Mouse (Mus musculus) myocyte (in vitro differentiated cells): ENCODE data around the gene Ptbp3. TPM values are rescaled to one million over a fixed set of nuclear protein-coding genes. Genes with fewer than 3 reads are reported as not detected.
"Not testable (repeated sequence)": the region's sequence is repeated elsewhere in the genome, so short reads cannot be mapped to it uniquely, and the experiment has no call there.

ENCODE experiments used
- H3K27me3 ChIP-seq: one replicate; pipeline ENCODE4 v1.6.1; 2011; ENCODE audit not compliant: control insufficient read depth, insufficient read depth, insufficient read length
- H3K36me3 ChIP-seq: one replicate; pipeline ENCODE4 v1.6.1; 2011; ENCODE audit not compliant: control insufficient read depth, insufficient read depth
- H3K4me2 ChIP-seq: one replicate; pipeline ENCODE4 v1.6.1; 2011; ENCODE audit warnings: low read depth, control low read depth
- H3K4me3 ChIP-seq: one replicate; pipeline ENCODE4 v1.5.1; 2011; ENCODE audit warnings: mild to moderate bottlenecking, control low read depth, moderate library complexity
- H3K79me2 ChIP-seq: one replicate; pipeline ENCODE4 v1.6.1; 2011; ENCODE audit not compliant: control insufficient read depth, insufficient read depth
- H3ac ChIP-seq: one replicate; pipeline ENCODE4 v1.6.1; 2011; ENCODE audit not compliant: control insufficient read depth, insufficient read length
- CEBPB ChIP-seq: IDR thresholded peaks from 2 replicates; pipeline ENCODE4 v1.6.1; 2011; ENCODE audit warnings: mild to moderate bottlenecking, moderate library complexity; ENCODE audit not compliant: poor library complexity, insufficient read depth, severe bottlenecking
- E2F4 ChIP-seq: IDR thresholded peaks from one replicate; pipeline ENCODE4 v1.6.1; 2011; ENCODE audit warnings: mild to moderate bottlenecking, control low read depth, moderate library complexity; ENCODE audit not compliant: insufficient read depth
- MAX ChIP-seq: IDR thresholded peaks from one replicate; pipeline ENCODE4 v1.6.1; 2011; ENCODE audit warnings: low read depth, mild to moderate bottlenecking, control low read depth
- MYOD1 ChIP-seq, 3 experiments: IDR thresholded peaks; one replicate each; pipeline ENCODE4 v1.6.1; 2011; ENCODE audit warnings: control low read depth in 2 of 3, low read depth in 2 of 3, mild to moderate bottlenecking in 2 of 3, moderate library complexity in 1 of 3; ENCODE audit not compliant: insufficient read length in 2 of 3, control insufficient read depth in 1 of 3
- MYOG ChIP-seq, 3 experiments: IDR thresholded peaks; one replicate each; pipeline ENCODE4 v1.6.1; 2011; ENCODE audit warnings: control low read depth in 2 of 3, low read depth in 2 of 3, mild to moderate bottlenecking in 2 of 3; ENCODE audit not compliant: insufficient read length in 2 of 3, control insufficient read depth in 1 of 3, insufficient read depth in 1 of 3
- POLR2A ChIP-seq: IDR thresholded peaks from one replicate; pipeline ENCODE4 v1.6.1; 2011; ENCODE audit warnings: low read depth, mild to moderate bottlenecking, control low read depth, moderate library complexity; ENCODE audit not compliant: insufficient read length
- POLR2AphosphoS2 ChIP-seq: IDR thresholded peaks from one replicate; pipeline ENCODE4 v1.6.1; 2011; ENCODE audit warnings: low read depth, control low read depth; ENCODE audit not compliant: insufficient read length
- REST ChIP-seq: IDR thresholded peaks from one replicate; pipeline ENCODE4 v1.6.1; 2011; ENCODE audit warnings: mild to moderate bottlenecking, control low read depth, moderate library complexity; ENCODE audit not compliant: insufficient read depth, insufficient read length
- SRF ChIP-seq: IDR thresholded peaks from one replicate; pipeline ENCODE4 v1.6.1; 2011; ENCODE audit warnings: low read depth; ENCODE audit not compliant: control insufficient read depth, insufficient read length
- TCF12 ChIP-seq: IDR thresholded peaks from one replicate; pipeline ENCODE4 v1.6.1; 2011; ENCODE audit warnings: mild to moderate bottlenecking, control low read depth; ENCODE audit not compliant: poor library complexity, insufficient read depth, severe bottlenecking
- TCF3 ChIP-seq: IDR thresholded peaks from one replicate; pipeline ENCODE4 v1.6.1; 2011; ENCODE audit warnings: low read depth, control low read depth; ENCODE audit not compliant: insufficient read length
- USF1 ChIP-seq: IDR thresholded peaks from one replicate; pipeline ENCODE4 v1.6.1; 2011; ENCODE audit warnings: low read depth, mild to moderate bottlenecking, control low read depth, moderate library complexity
- polyA plus RNA-seq: library from polyadenylated mRNA; unstranded; fragments of >200 nt; fragmentation: generic; extraction: Trizol; gene quantifications from one replicate; pipeline ENCODE4 v1.2.1, GENCODE M21; 2012; ENCODE audit warnings: missing spikeins

Ptbp3 gene
- polyA plus RNA-seq, 1 experiment = 7.8 TPM

GRCm38 (mm10) chr4:59565571-59566188 is 16.5 kb upstream of the Ptbp3 start:
- H3K36me3 ChIP-seq = no peaks in the 10 kb centered on the region
- no peak for TF ChIP-seq POLR2AphosphoS2
- TF ChIP-seq E2F4 = no peak
- no peak for TF ChIP-seq CEBPB
- no peak for TF ChIP-seq MYOG (IDR thresholded peaks at IDR 0.05; ENCODE audit: control insufficient read depth in 1 of 3, insufficient read depth in 1 of 3, insufficient read length in 2 of 3, low read depth in 2 of 3)
- no peak for TF ChIP-seq MYOD1 (IDR thresholded peaks at IDR 0.05; ENCODE audit: control insufficient read depth in 1 of 3, insufficient read length in 2 of 3, low read depth in 2 of 3)
- TF ChIP-seq TCF12 = no peak
- TF ChIP-seq POLR2A = no peak
- no peak for TF ChIP-seq REST
- no peak for TF ChIP-seq SRF
- no peak for TF ChIP-seq USF1
- H3K79me2 ChIP-seq = no peaks in the 10 kb centered on the region
- H3K4me2 ChIP-seq = no peak overlapping the region
- H3ac ChIP-seq = no peak overlapping the region
- H3K27me3 ChIP-seq = no peaks in the 10 kb centered on the region
- no peak overlapping the region for H3K4me3 ChIP-seq

GRCm38 (mm10) chr4:59564128-59564527 is 15.0 kb upstream of the Ptbp3 start:
- TF ChIP-seq MAX = no peak
- TF ChIP-seq CEBPB = no peak
- TF ChIP-seq MYOD1 (IDR thresholded peaks at IDR 0.05; ENCODE audit: control insufficient read depth in 1 of 3, insufficient read length in 2 of 3, low read depth in 2 of 3) = no peak
- TF ChIP-seq TCF3 = no peak
- no peak for TF ChIP-seq SRF
- no peak for TF ChIP-seq REST
- TF ChIP-seq MYOG (IDR thresholded peaks at IDR 0.05; ENCODE audit: control insufficient read depth in 1 of 3, insufficient read depth in 1 of 3, insufficient read length in 2 of 3, low read depth in 2 of 3) = no peak
- TF ChIP-seq POLR2AphosphoS2 = no peak
- TF ChIP-seq USF1 = no peak
- TF ChIP-seq E2F4 = no peak
- no peak for TF ChIP-seq TCF12
- TF ChIP-seq POLR2A = no peak
- no peaks in the 10 kb centered on the region for H3K27me3 ChIP-seq
- no peaks in the 10 kb centered on the region for H3K36me3 ChIP-seq
- H3K79me2 ChIP-seq = no peaks in the 10 kb centered on the region
- no peak overlapping the region for H3ac ChIP-seq
- no peak overlapping the region for H3K4me3 ChIP-seq
- H3K4me2 ChIP-seq = no peak overlapping the region

- Histone ChIP-seq H3K27me3 (no peaks in the 10 kb centered on the region), H3K4me2 (no peak overlapping the region), H3ac (no peak overlapping the region), H3K36me3 (no peaks in the 10 kb centered on the region), H3K79me2 (no peaks in the 10 kb centered on the region), H3K4me3 (no peak overlapping the region)
- TF ChIP-seq USF1 = no peak
- no peak for TF ChIP-seq REST
- no peak for TF ChIP-seq TCF12
- no peak for TF ChIP-seq POLR2AphosphoS2
- TF ChIP-seq MYOG (IDR thresholded peaks at IDR 0.05; ENCODE audit: control insufficient read depth in 1 of 3, insufficient read depth in 1 of 3, insufficient read length in 2 of 3, low read depth in 2 of 3) = no peak
- TF ChIP-seq E2F4 = no peak
- no peak for TF ChIP-seq CEBPB
- no peak for TF ChIP-seq SRF
- TF ChIP-seq TCF3 = no peak
- no peak for TF ChIP-seq MYOD1 (IDR thresholded peaks at IDR 0.05; ENCODE audit: control insufficient read depth in 1 of 3, insufficient read length in 2 of 3, low read depth in 2 of 3)
- TF ChIP-seq POLR2A = no peak
- TF ChIP-seq MAX = no peak
Measured at GRCm38 (mm10) chr4:59560141-59560540, 11.0 kb upstream of the Ptbp3 start.

- TF ChIP-seq TCF12 (no peak), TCF3 (no peak), POLR2A (no peak), SRF (no peak), REST (no peak), POLR2AphosphoS2 (no peak), MAX (no peak), CEBPB (no peak), MYOG (IDR thresholded peaks at IDR 0.05; ENCODE audit: control insufficient read depth in 1 of 3, insufficient read depth in 1 of 3, insufficient read length in 2 of 3, low read depth in 2 of 3) (no peak), E2F4 (no peak)
- Histone ChIP-seq H3ac (no peak overlapping the region), H3K27me3 (no peaks in the 10 kb centered on the region), H3K4me2 (no peak overlapping the region), H3K36me3 (no peaks in the 10 kb centered on the region), H3K79me2 (no peaks in the 10 kb centered on the region), H3K4me3 (no peak overlapping the region)
Measured at GRCm38 (mm10) chr4:59558096-59558720, 9.0 kb upstream of the Ptbp3 start.

DNA sequence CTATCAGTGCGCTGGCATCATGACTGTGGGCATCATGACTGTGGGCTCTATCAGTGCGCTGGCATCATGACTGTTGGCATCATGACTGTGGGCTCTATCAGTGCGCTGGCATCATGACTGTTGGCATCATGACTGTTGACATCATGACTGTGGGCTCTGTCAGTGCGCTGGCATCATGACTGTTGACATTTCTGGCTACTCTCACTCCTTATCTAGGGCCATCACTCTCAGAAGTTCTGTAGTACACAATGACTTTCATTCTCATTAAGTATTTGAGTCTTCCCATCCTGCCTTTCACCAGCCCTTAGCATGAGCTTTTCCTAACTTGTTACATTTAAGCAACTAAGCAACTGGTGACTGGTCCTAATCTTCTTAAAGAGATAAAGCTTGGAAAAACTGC is 8.2 kb upstream of the Ptbp3 start:
- not testable (repeated sequence) for H3K36me3 ChIP-seq, H3K4me3 ChIP-seq, H3K27me3 ChIP-seq, H3K79me2 ChIP-seq, H3K4me2 ChIP-seq, H3ac ChIP-seq
